Mouse (Mus musculus) olfactory bulb, adult 2 months (tissue): ENCODE measurements around the gene Ctsw. TPM values are rescaled to one million over a fixed set of nuclear protein-coding genes. Genes with fewer than 3 reads are reported as not detected.
A peak's percentile ranks its signal among the peaks of the same experiment; 100 is the strongest.

ENCODE experiments used
- H3K27ac ChIP-seq: fragments of 200-500 bp; 2 replicates; pipeline ENCODE4 v1.5.1; 2012; ENCODE audit warnings: low read depth, low read length; ENCODE audit not compliant: insufficient read depth
- H3K4me1 ChIP-seq: fragments of 200-500 bp; 2 replicates; pipeline ENCODE4 v1.6.1; 2012; ENCODE audit warnings: low read length; ENCODE audit not compliant: control insufficient read depth, insufficient read depth
- H3K4me3 ChIP-seq: fragments of 200-500 bp; 2 replicates; pipeline ENCODE4 v1.5.1; 2012; ENCODE audit warnings: mild to moderate bottlenecking, low read depth, low read length, moderate library complexity; ENCODE audit not compliant: insufficient read depth
- CTCF ChIP-seq: fragments of 200-500 bp; IDR thresholded peaks from 2 replicates; pipeline ENCODE4 v1.5.1; 2012; ENCODE audit warnings: low read depth, mild to moderate bottlenecking, low read length, moderate library complexity; ENCODE audit not compliant: insufficient read depth
- POLR2A ChIP-seq: fragments of 200-500 bp; IDR thresholded peaks from 2 replicates; pipeline ENCODE4 v1.6.1; 2012; ENCODE audit warnings: mild to moderate bottlenecking, low read depth, low read length, moderate library complexity; ENCODE audit not compliant: insufficient read depth
- WGBS: fragments of 180-500 bp; shearing (Covaris S2); methylation state at CpG from one replicate; pipeline ENCODE4 v1.1.7; 2018; 5-methylcytosine and 5-hydroxymethylcytosine counted together
- polyA plus RNA-seq: library from polyadenylated mRNA; stranded (reverse); fragments of >200 nt; gene quantifications from 2 replicates; pipeline ENCODE4 v1.2.4, GENCODE M21; 2012; ENCODE audit warnings: low replicate concordance; ENCODE audit not compliant: missing spikeins, insufficient read depth, insufficient read length

The Ctsw gene
- polyA plus RNA-seq, 1 experiment: not detected

DNA sequence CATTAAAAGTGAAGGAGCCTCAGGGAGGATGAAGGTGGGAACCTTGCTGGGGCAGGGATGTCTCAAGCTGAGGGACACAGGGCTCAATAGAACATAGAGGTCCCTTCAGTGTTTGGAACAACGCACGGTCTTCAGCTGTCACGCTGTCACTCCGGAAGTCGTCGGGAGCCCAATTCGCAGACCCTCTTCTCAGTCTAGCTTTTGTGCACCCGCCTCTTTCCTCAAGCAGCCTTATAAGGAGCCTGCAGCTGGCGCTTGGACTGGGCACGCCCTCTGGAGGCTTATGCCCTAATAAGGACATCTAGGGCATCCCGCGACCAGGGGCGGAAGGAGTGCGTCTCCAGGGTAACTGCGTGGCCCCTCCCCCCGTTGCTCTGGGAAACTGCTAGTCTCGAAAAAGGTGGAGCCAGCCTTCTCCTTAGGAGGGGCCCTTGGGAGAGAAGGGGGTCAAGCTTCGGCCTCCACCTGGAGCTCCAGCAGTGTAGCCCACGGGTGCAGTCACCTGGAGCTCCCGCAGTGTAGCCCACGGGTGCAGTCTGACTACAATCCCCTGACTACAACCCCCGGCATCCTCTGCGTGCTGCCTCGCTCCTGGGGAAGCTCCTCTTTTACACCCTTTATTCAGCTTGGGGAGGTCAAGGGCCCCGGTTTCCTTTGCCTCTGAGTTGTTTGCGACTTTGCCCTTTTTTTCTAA, 20.7 kb upstream of the Ctsw start:
- Histone ChIP-seq H3K4me1 (peaks cover 29% of the 10 kb centered on the region), H3K27ac (peak overlapping the region; percentile 100), H3K4me3 (peak overlapping the region; percentile 68)
- peak; percentile 33 for TF ChIP-seq POLR2A
- 0 out of 2 replicates have a peak, but pooled peaks have one; percentile 12 for TF ChIP-seq CTCF
- under 1% methylated on average over 26 of the region's 26 CpGs for WGBS

DNA sequence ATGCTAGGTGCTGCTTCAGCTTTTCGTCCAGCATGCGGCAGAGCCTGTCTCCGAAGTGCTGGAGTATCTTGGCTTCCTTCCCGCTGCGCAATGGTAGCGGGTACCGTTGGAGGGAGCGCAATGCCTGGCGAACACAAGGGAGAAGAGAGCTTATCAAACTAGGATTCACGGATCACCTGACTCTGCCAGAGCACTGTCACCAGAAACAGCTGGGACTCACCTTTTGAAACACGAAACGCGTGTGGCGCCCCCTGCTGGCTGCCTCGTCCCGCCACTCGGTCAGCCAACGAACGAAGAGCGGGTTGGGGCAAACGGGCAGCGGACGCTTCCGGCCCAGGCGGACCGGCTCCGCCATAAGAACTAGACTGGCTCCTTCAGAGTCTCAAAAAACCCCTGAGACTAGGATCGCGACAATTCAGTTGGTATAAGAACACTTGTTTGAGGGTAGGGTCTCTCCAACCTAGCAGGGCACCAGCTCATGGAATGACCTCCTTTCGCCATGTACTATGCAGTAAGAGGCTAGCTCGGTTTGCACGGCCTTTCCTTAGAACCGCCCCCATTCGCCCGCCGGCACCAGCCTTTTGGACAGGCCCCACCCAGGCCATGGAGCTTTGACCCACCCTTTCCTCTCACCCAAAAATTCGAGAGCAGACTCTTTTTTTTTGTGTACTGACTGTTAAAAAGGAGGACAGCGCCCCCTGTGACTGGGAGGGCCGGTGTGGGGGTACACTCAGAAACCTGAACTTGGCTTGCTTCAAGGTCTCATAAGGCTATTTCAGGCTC, 19.7 kb upstream of the Ctsw start, which contains the start of gene Mus81:
TSS of gene Mus81 (minus strand) at position 635 of the 783 bp plus-strand sequence.
- H3K4me3 ChIP-seq: peak within 1 kb of the TSS; percentile 78
- 0% methylated on average over 39 of the region's 39 CpGs for WGBS

DNA sequence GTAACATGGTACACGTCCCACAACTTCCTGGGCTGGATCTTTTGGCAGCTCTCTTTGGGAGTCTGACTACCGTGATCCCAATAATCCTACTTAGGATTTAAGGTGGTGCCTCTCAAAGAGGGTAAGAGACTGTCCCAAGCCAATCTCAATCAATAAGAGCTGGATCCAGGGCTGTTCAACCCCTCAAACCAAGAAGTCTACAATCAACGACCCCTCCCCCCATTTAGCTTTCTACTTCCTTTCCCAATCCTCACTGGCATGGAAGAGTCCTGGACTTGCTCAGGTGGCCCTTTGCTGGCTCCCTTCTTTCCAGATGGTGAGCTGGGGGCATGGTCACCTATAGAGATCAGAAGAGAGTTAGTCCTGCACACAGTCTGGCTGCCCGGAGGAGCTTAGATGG, 18.5 kb upstream of the Ctsw start:
- H3K4me3 ChIP-seq: no peak overlapping the region
- TF ChIP-seq POLR2A: no peak
- no peak for TF ChIP-seq CTCF

More for the DNA sequence above, 19.7 kb upstream of the Ctsw start, which contains the start of gene Mus81:
- peak; percentile 97 for TF ChIP-seq CTCF
- TF ChIP-seq POLR2A: peak; percentile 57
- H3K4me1 ChIP-seq: peaks cover 23% of the 10 kb centered on the region
- H3K27ac ChIP-seq: peak within 1 kb of the TSS; percentile 100

DNA sequence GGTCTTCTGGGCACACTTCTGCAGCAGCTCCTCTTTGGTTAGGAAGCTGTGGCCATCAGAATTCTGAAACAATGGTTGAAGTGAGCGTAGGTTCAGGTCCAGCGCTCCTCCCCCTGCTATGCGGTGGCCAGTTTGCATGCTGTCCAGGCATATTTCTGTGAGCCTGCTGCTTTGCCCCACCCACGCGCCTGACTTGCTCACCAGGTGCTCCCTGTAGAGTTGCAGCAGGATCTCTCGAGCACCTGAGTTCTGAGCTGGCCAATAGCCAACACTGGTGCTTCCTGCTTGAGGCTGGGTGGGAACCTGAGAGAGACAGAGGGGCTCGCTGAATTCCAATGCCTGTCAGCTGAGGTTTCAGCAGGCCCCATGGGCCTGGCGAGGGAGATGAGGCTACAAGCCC, 18.0 kb upstream of the Ctsw start:
- TF ChIP-seq CTCF: no peak
- TF ChIP-seq POLR2A: no peak
- H3K27ac ChIP-seq: no peak overlapping the region
- H3K4me1 ChIP-seq: peaks cover 17% of the 10 kb centered on the region
- H3K4me3 ChIP-seq: no peak overlapping the region
- 83% methylated on average over 8 of the region's 8 CpGs for WGBS

More for the DNA sequence above, 18.5 kb upstream of the Ctsw start:
- Histone ChIP-seq H3K4me1 (peaks cover 17% of the 10 kb centered on the region), H3K27ac (no peak overlapping the region)
- 78% methylated on average over 4 of the region's 4 CpGs for WGBS

DNA sequence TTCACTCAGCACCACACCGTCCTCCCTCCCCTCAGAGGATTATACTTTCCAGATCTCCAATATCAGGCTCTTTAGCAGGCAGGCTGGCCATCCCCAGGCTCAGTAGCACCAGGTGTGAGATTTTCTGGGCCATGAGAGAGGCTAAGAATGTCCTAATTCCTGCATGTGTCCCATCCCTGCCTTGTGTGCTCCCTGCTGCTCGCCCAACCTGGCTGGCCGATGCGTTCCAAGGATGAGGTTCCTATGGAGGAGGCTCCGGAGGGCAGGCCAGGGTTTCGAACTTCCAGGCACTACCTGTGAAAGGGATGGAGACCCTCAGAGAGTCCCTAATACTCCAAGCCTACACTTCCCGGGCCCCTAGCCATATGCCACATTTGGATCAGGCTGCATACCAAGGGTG, 17.5 kb upstream of the Ctsw start:
- TF ChIP-seq CTCF (no peak), POLR2A (no peak)
- no peak overlapping the region for H3K27ac ChIP-seq
- peaks cover 17% of the 10 kb centered on the region for H3K4me1 ChIP-seq
- no peak overlapping the region for H3K4me3 ChIP-seq
- WGBS: 96% methylated on average over 7 of the region's 7 CpGs

DNA sequence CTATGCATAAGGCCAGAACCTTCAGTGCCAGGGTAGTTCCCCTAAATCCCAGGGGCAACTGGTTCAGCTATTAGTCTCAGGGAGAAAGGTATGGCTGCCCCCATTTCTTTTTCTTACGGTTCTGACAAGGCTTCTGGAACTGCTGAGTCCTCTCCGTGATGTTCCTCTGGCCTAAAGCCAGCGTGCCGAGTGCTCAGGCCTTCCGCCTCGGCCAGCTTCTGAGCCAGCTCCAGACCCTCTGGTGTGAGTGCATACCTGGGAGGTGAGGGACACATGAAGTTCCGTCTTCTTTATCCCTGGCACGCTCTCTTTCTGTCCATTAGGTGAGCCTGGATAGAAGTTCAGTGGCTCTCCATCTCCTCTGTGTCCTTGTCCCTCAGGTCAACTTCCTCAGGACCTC, 17.1 kb upstream of the Ctsw start:
- H3K4me1 ChIP-seq: peaks cover 17% of the 10 kb centered on the region
- H3K27ac ChIP-seq: no peak overlapping the region
- WGBS: 80% methylated on average over 8 of the region's 8 CpGs
- no peak overlapping the region for H3K4me3 ChIP-seq
- TF ChIP-seq CTCF: no peak
- no peak for TF ChIP-seq POLR2A

DNA sequence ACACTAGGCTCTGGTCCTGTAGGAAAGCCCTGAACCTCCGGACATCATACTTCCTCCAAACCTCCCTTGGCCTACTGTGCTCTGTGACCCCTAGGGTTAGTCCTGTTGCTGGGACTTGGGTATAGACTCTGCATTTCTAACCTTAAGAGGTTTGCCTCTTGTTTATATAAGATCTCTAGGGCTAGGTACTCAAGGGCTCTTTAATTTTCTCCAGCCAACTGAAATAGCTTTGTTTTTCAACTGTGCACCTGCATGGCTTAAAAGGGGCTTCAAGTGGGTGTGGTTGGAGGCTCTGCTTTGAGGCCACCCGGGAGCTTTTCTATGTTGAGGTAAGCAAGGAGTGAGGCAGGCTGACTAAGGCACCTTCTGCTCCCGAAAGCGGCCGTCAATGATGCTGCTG, 16.2 kb upstream of the Ctsw start:
- 89% methylated on average over 5 of the region's 5 CpGs for WGBS
- Histone ChIP-seq H3K4me1 (peaks cover 15% of the 10 kb centered on the region), H3K27ac (no peak overlapping the region), H3K4me3 (no peak overlapping the region)
- TF ChIP-seq POLR2A (no peak), CTCF (no peak)

DNA sequence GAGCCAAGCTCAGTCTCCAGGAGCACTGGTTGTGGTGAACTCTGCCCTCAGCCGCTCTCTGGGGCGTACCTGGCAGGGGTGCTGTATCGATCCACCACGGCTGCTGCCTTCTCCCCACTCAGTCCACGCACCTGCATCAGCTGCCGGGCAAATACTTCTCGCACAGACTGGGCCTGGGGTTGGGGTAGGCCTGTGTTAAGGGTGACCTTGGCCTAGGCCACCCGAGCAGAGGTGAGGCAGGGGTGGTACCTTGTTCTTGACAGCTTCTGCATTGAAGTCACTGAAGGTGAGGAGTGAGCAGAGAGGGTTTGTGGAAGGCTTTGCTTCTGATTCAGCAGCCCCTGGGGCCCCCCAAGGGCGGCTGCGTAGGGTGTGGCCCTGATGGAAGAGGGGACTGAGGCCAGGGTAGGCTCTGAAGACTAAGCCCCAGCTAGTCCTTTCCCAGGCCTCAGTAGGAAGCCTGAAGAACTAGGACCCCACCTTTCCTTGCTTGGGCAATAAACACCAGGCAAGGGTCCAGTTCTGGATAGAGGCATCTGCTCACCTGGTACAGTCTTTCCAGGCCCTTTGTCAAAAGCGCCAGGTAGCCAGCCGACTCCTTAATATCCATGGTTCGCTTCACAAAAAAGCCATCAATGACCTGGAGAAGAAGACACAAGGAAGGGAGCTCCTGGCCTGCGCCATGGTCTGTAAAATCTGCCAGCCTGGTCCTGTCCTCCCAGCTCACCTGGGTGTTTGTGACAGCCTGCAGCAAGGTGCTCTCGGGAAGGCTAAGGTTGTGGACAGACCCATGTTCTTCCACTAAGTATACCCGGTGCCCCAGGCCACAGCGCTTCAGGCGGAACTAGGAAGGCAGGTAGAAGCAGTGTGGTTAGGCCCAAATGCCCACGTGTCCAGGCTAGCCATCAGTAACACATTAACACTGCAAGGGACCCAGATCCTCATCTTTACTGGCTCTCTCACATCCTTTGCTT, 15.4 kb upstream of the Ctsw start:
- TF ChIP-seq CTCF: no peak
- TF ChIP-seq POLR2A: no peak
- H3K4me3 ChIP-seq: no peak overlapping the region
- 93% methylated on average over 19 of the region's 19 CpGs for WGBS
- peaks cover 9% of the 10 kb centered on the region for H3K4me1 ChIP-seq
- no peak overlapping the region for H3K27ac ChIP-seq
